Comparison of ENCODE assay signal across 12 mouse cellular contexts in genomic region chr7:101676762-101677308, GRCm38 (mm10). TPM values are rescaled to one million over a fixed set of nuclear protein-coding genes. Genes with fewer than 3 reads are reported as not detected.
A peak's percentile ranks its signal among the peaks of the same experiment; 100 is the strongest.
DNase-seq lines count a peak whose midpoint lies in the region; ATAC-seq lines count a peak whose summit lies in the region.
"Had no signal": no experiment of that assay in that cellular context is flagged by ENCODE, and none has a peak within 500 bp of the region (broad histone marks: within the 10 kb centered on the region; RNA-seq: fewer than 3 reads in every experiment).

No protein-coding gene starts in this region.

- H3K4me3 ChIP-seq in kidney, embryonic 14.5 days (ENCODE audit: low read length), result no peak overlapping the region
- H3K4me3 ChIP-seq in forebrain, embryonic 10.5 days, result peak overlapping the region; percentile 16; the same call in 1 of the 2 replicates

- H3K9me3 ChIP-seq in kidney, embryonic 14.5 days (ENCODE audit: control insufficient read depth, low read length), result no peaks in the 10 kb centered on the region
- H3K9me3 ChIP-seq in forebrain, embryonic 10.5 days, result no peaks in the 10 kb centered on the region

- H3K27me3 ChIP-seq in kidney, embryonic 14.5 days (ENCODE audit: control insufficient read depth, insufficient read depth, low read length), result no peaks in the 10 kb centered on the region
- no peaks in the 10 kb centered on the region for H3K27me3 ChIP-seq in forebrain, embryonic 10.5 days (ENCODE audit: poor library complexity, severe bottlenecking)

- peak overlapping the region; percentile 15; the same call in 1 of the 2 replicates for H3K27ac ChIP-seq in kidney, embryonic 14.5 days (ENCODE audit: low read depth, low read length)
- peak overlapping the region; percentile 83 for H3K27ac ChIP-seq in forebrain, embryonic 10.5 days
- H3K27ac ChIP-seq: macrophage had no signal

- no peak overlapping the region for H3K4me2 ChIP-seq in kidney, embryonic 14.5 days (replicated peaks; ENCODE audit: low read depth, low read length)

- H3K36me3 ChIP-seq in kidney, embryonic 14.5 days (ENCODE audit: control insufficient read depth, insufficient read depth, low read length), result no peaks in the 10 kb centered on the region
- H3K36me3 ChIP-seq in forebrain, embryonic 10.5 days (replicated peaks), result peaks cover 4% of the 10 kb centered on the region; the same call in 1 of the 2 replicates

- no peak overlapping the region for H3K9ac ChIP-seq in kidney, embryonic 14.5 days (ENCODE audit: low read depth, low read length)

- no peak for DNase-seq in kidney, adult 9 months
- DNase-seq in Muller cell, postnatal 12 days (ENCODE audit: inconsistent ontology term), result peak; percentile 57
- peak; percentile 61 for DNase-seq in forebrain, embryonic 10.5 days (ENCODE audit: extremely low spot score, low spot score)
- DNase-seq in mesoderm, embryonic 11.5 days (ENCODE audit: low read depth, low spot score), result peak; percentile 42
- DNase-seq in cerebellum, adult 8-10 months, result no peak
- DNase-seq: adrenal gland, postnatal 10 days; gastrocnemius, postnatal 25 days; thymus, postnatal 25 days had no signal

- no peak for ATAC-seq in kidney, embryonic 14.5 days (ENCODE audit: low FRiP score, low TSS enrichment)
- no peak for ATAC-seq in megakaryocyte, adult 5-6 weeks (ENCODE audit: poor library complexity, severe bottlenecking)
- ATAC-seq in granulocyte monocyte progenitor cell, adult 5-6 weeks (replicated peaks; ENCODE audit: poor library complexity, severe bottlenecking), result no peak

- WGBS in kidney, embryonic 14.5 days, result 43% methylated on average over 3 of the region's 3 CpGs
- 7% methylated on average over 3 of the region's 3 CpGs for WGBS in forebrain, embryonic 10.5 days

- H3K4me1 ChIP-seq in kidney, embryonic 14.5 days (ENCODE audit: control insufficient read depth, insufficient read depth, low read length), result peaks cover 8% of the 10 kb centered on the region; the same call in 1 of the 2 replicates
- peaks cover 70% of the 10 kb centered on the region for H3K4me1 ChIP-seq in forebrain, embryonic 10.5 days

RNA-seq across cellular contexts. Expression of gene Clpb, which starts 13.4 kb away (rescaled TPM):
- 30.7 and 54.9 TPM in 2 replicates for polyA plus RNA-seq in kidney, embryonic 14.5 days (2014; fragmentation: Nextera tagmentation; extraction: Ambion mirVana)
- polyA plus RNA-seq in forebrain, embryonic 10.5 days (2016; fragmentation: Nextera tagmentation; extraction: Ambion mirVana), result 52.3 and 59.9 TPM in 2 replicates
- 3.2 and 8.3 TPM in 2 replicates for total RNA-seq in megakaryocyte, adult 5-6 weeks (2015)
- 12.2 and 18.4 TPM in 2 replicates for total RNA-seq in megakaryocyte, adult 5-6 weeks (2017)
- total RNA-seq in granulocyte monocyte progenitor cell, adult 5-6 weeks (2014; fragmentation: Nextera tagmentation), result 19.3 and 19.6 TPM in 2 replicates
- total RNA-seq in granulocyte monocyte progenitor cell, adult 5-6 weeks (2017), result 40.6 and 60.0 TPM in 2 replicates

Comparison
In these comparisons a context has a peak if more than half of its experiments do, and no peak if none do; other contexts are left out.
1. DNase-seq: peak in Muller cell, postnatal 12 days (single experiment), forebrain, embryonic 10.5 days (single experiment) and mesoderm, embryonic 11.5 days (single experiment); none in kidney, adult 9 months (single experiment) and cerebellum, adult 8-10 months (single experiment).